Mouse (Mus musculus) adrenal gland, postnatal 10 days (tissue): ENCODE data around the gene Gm49388. TPM values are rescaled to one million over a fixed set of nuclear protein-coding genes. Genes with fewer than 3 reads are reported as not detected.

Experiments used
- DNase-seq: peaks from one replicate; pipeline ENCODE4 v3.0.0; 2021; ENCODE audit warnings: mixed read lengths
- long read RNA-seq, 2 experiments: library from polyadenylated mRNA; stranded (forward); transcript quantifications; one replicate each; pipeline ENCODE4 v2.0.0; 2021
- total RNA-seq, 2 experiments: library from RNA; stranded (reverse); gene quantifications; 2 replicates each; pipeline ENCODE4 v1.2.3; 2021

The Gm49388 gene
- 1 to 10 TPM; 4.7 to 5.6 TPM for total RNA-seq
- long read RNA-seq, experiment 1, partial matches to known transcripts = 0 of 6 reads
- long read RNA-seq, experiment 1, other reads (novel, unspliced or antisense) = 6 of 6 reads
- long read RNA-seq, experiment 2, partial matches to known transcripts = 0 of 3 reads
- long read RNA-seq, experiment 2, other reads (novel, unspliced or antisense) = 3 of 3 reads

- DNase-seq = no peak
These were observed at the start of gene Gm49388 for GRCm38 (mm10) chr7:127785308-127785707. Gene Gm49388 (plus strand): TSS chr7:127785608.

DNA sequence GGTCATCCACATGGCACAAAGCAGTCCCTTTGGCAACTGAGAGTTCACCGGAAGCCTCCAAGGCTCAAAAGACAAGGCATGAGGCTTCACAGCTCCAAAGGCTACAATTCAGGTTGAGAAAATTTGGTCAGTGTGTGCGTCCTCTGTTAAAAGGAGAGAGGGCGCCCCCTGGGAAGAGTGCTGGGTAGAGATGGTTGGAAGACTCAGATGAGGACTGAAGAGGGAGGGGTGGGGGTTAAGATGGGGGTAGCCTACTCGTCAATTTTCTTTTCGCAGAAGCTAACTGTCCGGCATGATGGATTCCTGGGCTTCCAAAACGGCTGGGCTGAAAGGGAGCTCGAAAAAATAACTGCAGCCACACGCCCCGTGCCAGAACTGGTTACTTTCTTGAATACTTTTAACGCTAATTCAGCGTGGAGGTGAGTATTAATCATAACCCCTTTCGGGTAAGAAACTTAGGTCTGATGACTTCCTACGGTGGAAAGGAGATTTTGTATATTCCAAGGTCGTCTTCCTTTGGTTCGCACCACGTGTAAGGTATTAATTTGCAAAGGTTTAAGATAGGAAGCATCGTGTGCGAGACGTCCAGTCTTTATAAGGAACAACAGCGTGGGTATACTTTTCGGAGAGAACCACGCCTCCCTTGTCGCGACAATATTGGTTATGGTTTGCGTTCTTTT, 40.9 kb upstream of the Gm49388 start, which contains the start of gene Fbxl19:
Fbxl19 (plus strand) TSS at position 178 of the 680 bp plus-strand sequence.
- DNase-seq = peak; percentile 86

DNA sequence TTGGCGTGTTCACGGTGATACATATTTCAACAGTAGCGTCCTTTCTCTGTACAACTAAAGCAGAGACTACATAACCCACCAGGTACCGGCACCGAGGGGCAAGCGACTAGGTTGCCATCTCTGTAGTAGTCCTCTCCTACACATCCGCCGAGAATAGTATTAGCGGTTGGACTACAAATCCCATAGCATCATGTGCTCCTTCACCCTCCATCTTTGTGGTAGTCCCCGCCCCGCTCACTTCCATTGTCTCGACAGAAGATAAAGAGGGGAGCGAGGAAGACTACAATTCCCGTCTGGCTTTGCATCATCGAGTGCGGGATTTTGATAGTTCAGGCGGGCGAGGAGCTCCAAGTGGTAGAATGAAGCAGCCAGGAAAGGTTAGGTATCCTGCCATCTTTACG, 40.2 kb upstream of the Gm49388 start:
- peak; percentile 91 for DNase-seq

GRCm38 (mm10) chr7:127745652-127746493, 39.5 kb upstream of the Gm49388 start:
- peak; percentile 94 for DNase-seq

GRCm38 (mm10) chr7:127746494-127747491, 38.6 kb upstream of the Gm49388 start:
- DNase-seq = peak; percentile 53

DNA sequence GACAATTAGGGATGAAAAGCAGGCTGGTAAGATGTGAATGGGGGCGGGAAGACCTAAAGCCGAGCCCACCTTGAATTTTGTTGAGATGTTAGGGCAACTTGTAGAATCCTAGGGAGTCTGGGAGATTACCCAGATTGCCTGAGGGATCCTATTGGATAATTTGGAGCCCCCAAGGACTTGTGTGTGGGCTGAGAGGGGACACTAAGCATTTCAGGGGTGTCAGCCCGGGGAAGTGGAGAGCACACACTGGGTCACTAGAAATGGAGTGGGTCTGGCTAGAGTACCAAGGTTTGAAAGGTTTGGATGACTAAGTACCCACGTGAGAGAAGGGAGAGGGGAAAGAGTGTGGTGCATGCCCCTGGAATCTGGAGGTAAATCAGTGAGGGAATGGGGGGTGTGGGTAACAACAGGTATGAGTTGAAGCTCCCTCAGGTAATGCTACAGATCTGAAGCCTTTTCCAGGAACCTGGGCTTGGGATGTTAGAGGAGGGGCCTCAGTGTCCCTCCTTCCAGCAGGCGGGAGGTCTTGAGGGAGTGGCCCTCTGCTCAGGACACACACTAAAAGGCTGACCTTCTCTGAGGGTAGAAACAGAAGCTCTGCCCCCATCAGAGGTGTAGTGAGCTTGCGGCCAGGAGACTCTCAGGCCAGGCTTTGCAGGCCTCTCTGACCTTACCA, 37.7 kb upstream of the Gm49388 start:
- DNase-seq = no peak

DNA sequence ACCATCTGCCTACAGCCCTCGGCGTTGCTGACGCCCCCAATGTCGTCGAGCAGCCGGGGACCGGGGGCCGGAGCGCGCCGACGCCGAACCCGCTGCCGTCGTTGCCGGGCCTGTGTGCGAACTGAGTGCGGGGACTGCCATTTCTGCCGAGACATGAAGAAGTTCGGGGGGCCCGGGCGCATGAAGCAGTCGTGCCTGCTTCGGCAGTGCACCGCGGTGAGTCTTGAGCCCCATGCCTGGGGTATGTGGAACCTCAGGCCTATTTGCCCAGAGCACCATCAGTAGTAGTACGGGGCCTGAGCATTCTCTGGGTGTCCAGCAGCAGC, 37.2 kb upstream of the Gm49388 start:
- DNase-seq = no peak

- no peak for DNase-seq
These were observed 35.0 kb upstream of the Gm49388 start for GRCm38 (mm10) chr7:127750131-127751127.

DNA sequence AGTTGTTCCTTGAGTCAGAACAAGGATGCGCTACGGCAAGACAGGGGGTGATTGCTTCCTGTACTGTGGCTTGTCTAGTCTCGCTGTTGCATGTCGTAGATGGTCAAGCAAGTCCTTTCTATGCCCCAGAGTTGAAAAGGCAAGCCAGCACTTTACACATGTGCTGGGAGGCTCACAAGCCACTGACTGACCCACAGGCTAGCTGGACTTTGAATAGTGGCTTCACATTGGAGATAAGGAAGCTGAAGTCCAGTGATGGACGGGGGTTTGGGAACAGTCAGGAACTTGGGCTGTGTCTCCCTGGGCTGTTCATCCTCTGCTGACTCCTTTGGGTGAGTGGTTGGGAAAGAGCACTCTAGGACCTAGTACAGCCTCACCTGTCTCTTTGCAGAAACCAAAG, 33.8 kb upstream of the Gm49388 start:
- no peak for DNase-seq

DNA sequence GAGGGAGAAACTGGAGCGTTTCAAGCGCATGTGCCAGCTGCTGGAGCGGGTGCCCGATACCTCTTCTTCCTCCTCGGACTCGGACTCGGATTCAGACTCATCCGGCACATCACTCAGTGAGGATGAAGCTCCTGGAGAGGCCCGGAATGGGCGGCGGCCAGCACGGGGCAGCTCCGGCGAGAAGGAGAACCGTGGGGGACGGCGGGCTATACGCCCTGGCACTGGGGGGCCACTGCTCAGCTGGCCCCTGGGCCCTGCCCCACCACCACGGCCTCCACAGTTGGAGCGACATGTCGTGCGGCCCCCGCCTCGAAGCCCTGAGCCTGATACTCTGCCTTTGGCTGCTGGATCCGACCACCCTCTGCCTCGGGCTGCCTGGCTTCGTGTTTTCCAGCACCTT, 33.3 kb upstream of the Gm49388 start:
- no peak for DNase-seq

GRCm38 (mm10) chr7:127753158-127753557, 32.2 kb upstream of the Gm49388 start:
- no peak for DNase-seq

DNA sequence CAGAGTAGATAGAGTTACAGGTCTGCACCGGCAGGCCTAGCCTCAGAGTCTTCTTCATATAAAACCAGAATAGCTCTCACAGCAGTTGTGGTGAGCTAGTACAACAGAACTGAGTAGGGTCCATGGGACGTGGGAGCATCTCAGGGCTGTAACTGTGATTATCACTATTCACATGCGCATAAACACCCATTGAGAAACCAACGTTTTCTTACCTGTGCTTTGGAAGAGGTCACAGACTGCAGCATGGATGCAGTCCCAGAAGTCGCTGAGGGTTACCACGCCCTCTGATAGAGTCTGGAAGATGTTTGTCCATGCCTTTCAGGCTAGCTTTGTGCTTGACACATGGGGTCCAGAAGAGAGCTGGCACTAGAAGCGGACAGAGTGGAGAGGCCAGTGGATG, 31.7 kb upstream of the Gm49388 start:
- no peak for DNase-seq

DNA sequence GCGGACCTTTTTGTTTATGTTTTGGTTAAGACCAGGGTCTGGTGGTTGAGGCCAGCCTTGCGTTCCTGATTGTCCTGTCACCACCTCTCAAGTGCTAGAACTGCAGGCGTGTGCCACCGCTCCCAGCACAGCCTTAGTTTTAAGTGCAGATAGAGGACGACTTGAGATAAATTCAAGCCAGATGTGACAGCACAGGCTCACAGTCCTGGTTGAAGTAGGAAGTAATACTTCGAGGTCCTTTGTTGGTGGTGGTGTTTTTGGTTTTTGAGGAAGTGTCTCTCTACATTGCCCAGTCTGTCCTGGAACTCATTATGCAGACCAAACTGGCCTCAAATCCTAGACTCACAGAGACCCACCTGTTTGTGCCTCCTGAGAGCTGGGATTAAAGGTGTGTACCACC, 25.7 kb upstream of the Gm49388 start:
- DNase-seq = no peak

GRCm38 (mm10) chr7:127760478-127760877, 24.9 kb upstream of the Gm49388 start:
- DNase-seq = no peak

DNA sequence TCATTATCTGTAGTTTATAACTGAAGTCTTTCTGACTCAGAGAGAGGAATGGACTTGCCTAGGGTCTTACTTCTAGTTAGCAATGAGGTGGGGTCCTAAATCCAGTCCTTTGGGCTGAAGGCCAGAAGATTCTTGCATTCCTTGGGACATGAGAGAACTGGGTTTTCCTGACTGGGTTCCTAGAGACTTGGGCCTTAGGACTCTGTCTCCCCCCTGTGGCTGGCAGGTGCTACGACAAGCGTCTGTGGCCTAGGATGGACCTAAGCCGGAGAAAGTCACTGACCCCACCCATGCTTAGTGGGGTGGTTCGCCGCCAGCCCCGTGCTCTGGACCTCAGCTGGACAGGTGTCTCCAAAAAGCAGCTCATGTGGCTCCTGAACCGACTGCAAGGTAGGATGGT, 24.4 kb upstream of the Gm49388 start:
- DNase-seq = peak; percentile 84

- no peak for DNase-seq
These were observed 21.8 kb upstream of the Gm49388 start for GRCm38 (mm10) chr7:127763642-127764041.

- DNase-seq = peak; percentile 49
These were observed 19.7 kb upstream of the Gm49388 start for GRCm38 (mm10) chr7:127765756-127766155.

GRCm38 (mm10) chr7:127766851-127767609, 18.4 kb upstream of the Gm49388 start:
- peak; percentile 16 for DNase-seq

GRCm38 (mm10) chr7:127767671-127768345, 17.6 kb upstream of the Gm49388 start:
- DNase-seq = no peak
